Mouse (Mus musculus) G1E (cell line): ENCODE data around the gene Gstm4.

ENCODE experiments used
- CTCF ChIP-seq: IDR thresholded peaks from 2 replicates; pipeline ENCODE4 v1.5.1; 2012; ENCODE audit warnings: low read depth, low read length, inconsistent platforms, mixed read lengths
- POLR2AphosphoS5 ChIP-seq: IDR thresholded peaks from 2 replicates; pipeline ENCODE4 v1.6.1; 2012; ENCODE audit warnings: low read depth, low read length, inconsistent platforms; ENCODE audit not compliant: insufficient replicate concordance
- TAL1 ChIP-seq: conservative IDR thresholded peaks from 2 replicates; pipeline ENCODE4 v1.6.1; 2012; ENCODE audit warnings: low read depth, low read length, inconsistent platforms, mixed read lengths

- TF ChIP-seq CTCF, result no peak
- TF ChIP-seq TAL1, result no peak
- TF ChIP-seq POLR2AphosphoS5, result no peak
Measured at GRCm38 (mm10) chr3:108013331-108013871, 31.3 kb downstream of the Gstm4 start.
